Mouse (Mus musculus) testis, adult 2 months (tissue): Measurements from ENCODE around the gene Tmem116. TPM values are rescaled to one million over a fixed set of nuclear protein-coding genes. Genes with fewer than 3 reads are reported as not detected.

Source experiments
- H3K27ac ChIP-seq: fragments of 200-500 bp; 2 replicates; pipeline ENCODE4 v1.5.1; 2012; ENCODE audit warnings: low read depth, low read length; ENCODE audit not compliant: control insufficient read depth, insufficient read depth
- H3K27me3 ChIP-seq: fragments of 200-500 bp; 2 replicates; pipeline ENCODE4 v1.6.1; 2012; ENCODE audit warnings: mild to moderate bottlenecking, low read length, moderate library complexity; ENCODE audit not compliant: control insufficient read depth, insufficient read depth
- H3K36me3 ChIP-seq: fragments of 200-500 bp; 2 replicates; pipeline ENCODE4 v1.6.1; 2012; ENCODE audit warnings: mild to moderate bottlenecking, low read length; ENCODE audit not compliant: control insufficient read depth, insufficient read depth
- H3K4me1 ChIP-seq: fragments of 200-500 bp; 2 replicates; pipeline ENCODE4 v1.6.1; 2012; ENCODE audit warnings: low read length; ENCODE audit not compliant: control insufficient read depth, insufficient read depth
- H3K4me3 ChIP-seq: fragments of 200-500 bp; 2 replicates; pipeline ENCODE4 v1.5.1; 2012; ENCODE audit warnings: low read depth, mild to moderate bottlenecking, low read length, moderate library complexity, mixed read lengths; ENCODE audit not compliant: control insufficient read depth
- CTCF ChIP-seq: fragments of 200-500 bp; IDR thresholded peaks from 2 replicates; pipeline ENCODE4 v1.5.1; 2012; ENCODE audit warnings: low read depth, mild to moderate bottlenecking, inconsistent platforms, low read length, moderate library complexity; ENCODE audit not compliant: control insufficient read depth, insufficient read depth, insufficient replicate concordance
- POLR2A ChIP-seq: fragments of 200-500 bp; IDR thresholded peaks from 2 replicates; pipeline ENCODE4 v1.6.1; 2012; ENCODE audit warnings: low read depth, mild to moderate bottlenecking, inconsistent platforms, low read length, moderate library complexity; ENCODE audit not compliant: control insufficient read depth
- polyA plus RNA-seq: library from polyadenylated mRNA; depleted of rRNA; stranded (reverse); fragments of >200 nt; gene quantifications from 2 replicates; pipeline ENCODE4 v1.2.3, GENCODE M21; 2012

The Tmem116 gene
- polyA plus RNA-seq, 1 experiment, result 60.5 TPM

GRCm38 (mm10) chr5:121438756-121439155 lies 12.9 kb upstream of the Tmem116 start:
- peaks cover 9% of the 10 kb centered on the region for H3K36me3 ChIP-seq
- no peak for TF ChIP-seq CTCF
- TF ChIP-seq POLR2A, result no peak
- no peaks in the 10 kb centered on the region for H3K4me1 ChIP-seq
- no peak overlapping the region for H3K27ac ChIP-seq
- no peak overlapping the region for H3K4me3 ChIP-seq
- H3K27me3 ChIP-seq, result no peaks in the 10 kb centered on the region

GRCm38 (mm10) chr5:121443548-121443947 lies 8.1 kb upstream of the Tmem116 start:
- peaks cover 6% of the 10 kb centered on the region for H3K36me3 ChIP-seq
- no peaks in the 10 kb centered on the region for H3K4me1 ChIP-seq
- TF ChIP-seq CTCF (no peak), POLR2A (no peak)
- H3K27me3 ChIP-seq, result no peaks in the 10 kb centered on the region
- no peak overlapping the region for H3K27ac ChIP-seq
- no peak overlapping the region for H3K4me3 ChIP-seq

DNA sequence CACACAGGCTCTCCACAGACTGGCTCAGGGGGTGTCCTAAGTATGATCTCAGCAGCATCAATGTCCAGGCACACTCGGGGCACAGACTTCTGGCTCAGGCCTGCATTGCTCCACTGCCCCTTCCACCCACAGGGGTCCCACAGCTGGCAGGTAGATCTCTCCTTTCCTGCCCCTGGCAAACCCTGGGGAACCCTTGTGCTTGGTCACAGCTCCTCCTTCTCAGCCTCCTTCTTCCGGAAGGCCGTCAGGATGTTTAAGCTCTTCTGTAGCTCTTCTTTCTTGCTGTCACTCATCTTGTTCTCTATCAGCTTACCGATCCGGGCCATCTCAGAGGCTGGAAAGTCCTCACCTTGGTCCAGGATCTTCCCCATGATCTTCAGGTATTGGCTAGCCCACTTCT lies 6.8 kb upstream of the Tmem116 start:
- no peak for TF ChIP-seq POLR2A
- no peak for TF ChIP-seq CTCF
- Histone ChIP-seq H3K4me3 (no peak overlapping the region), H3K27ac (no peak overlapping the region), H3K4me1 (no peaks in the 10 kb centered on the region), H3K36me3 (peaks cover 2% of the 10 kb centered on the region), H3K27me3 (no peaks in the 10 kb centered on the region)

- Histone ChIP-seq H3K4me1 (peaks cover 4% of the 10 kb centered on the region), H3K27ac (no peak overlapping the region), H3K36me3 (no peaks in the 10 kb centered on the region; the same call in 1 of the 2 replicates), H3K27me3 (no peaks in the 10 kb centered on the region), H3K4me3 (no peak overlapping the region)
- no peak for TF ChIP-seq CTCF
- no peak for TF ChIP-seq POLR2A
Measured at GRCm38 (mm10) chr5:121448450-121448849, 3.2 kb upstream of the Tmem116 start.

GRCm38 (mm10) chr5:121449976-121450375 lies 1.7 kb upstream of the Tmem116 start:
- Histone ChIP-seq H3K36me3 (no peaks in the 10 kb centered on the region), H3K4me3 (no peak overlapping the region), H3K4me1 (peaks cover 9% of the 10 kb centered on the region), H3K27me3 (no peaks in the 10 kb centered on the region), H3K27ac (no peak overlapping the region)
- TF ChIP-seq POLR2A (no peak), CTCF (no peak)

- TF ChIP-seq CTCF (no peak), POLR2A (no peak)
- Histone ChIP-seq H3K27me3 (no peaks in the 10 kb centered on the region), H3K4me3 (peak overlapping the region; percentile 54), H3K27ac (no peak overlapping the region; the same call in 1 of the 2 replicates), H3K4me1 (peaks cover 9% of the 10 kb centered on the region), H3K36me3 (no peaks in the 10 kb centered on the region)
Measured at GRCm38 (mm10) chr5:121450476-121450875, 1.2 kb upstream of the Tmem116 start.

DNA sequence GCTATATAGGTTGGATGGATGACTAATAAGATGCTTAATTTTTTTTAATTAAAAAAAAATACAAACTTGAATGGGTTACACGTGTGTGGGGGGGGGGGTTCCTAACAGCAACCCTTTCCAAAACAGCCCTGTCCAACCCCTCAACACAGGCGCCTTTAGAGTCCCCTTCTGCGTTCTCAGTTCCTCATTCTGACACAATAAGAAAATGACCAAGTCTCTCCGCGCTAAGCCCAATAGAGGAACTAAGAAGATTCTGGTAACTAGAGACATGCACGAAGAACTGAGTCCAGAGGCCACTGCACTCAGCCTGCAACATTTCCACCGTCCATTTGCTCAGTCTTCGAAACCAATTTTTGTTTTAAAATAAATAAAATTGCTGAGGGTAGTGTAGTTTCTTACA lies 490 bp upstream of the Tmem116 start:
- Histone ChIP-seq H3K4me1 (peaks cover 9% of the 10 kb centered on the region), H3K36me3 (no peaks in the 10 kb centered on the region), H3K4me3 (peak overlapping the region; percentile 85), H3K27me3 (no peaks in the 10 kb centered on the region), H3K27ac (peak overlapping the region; percentile 77; the same call in 1 of the 2 replicates)
- TF ChIP-seq CTCF (no peak), POLR2A (no peak)
